Mouse (Mus musculus): ENCODE results near the gene Man2b1. TPM values are rescaled to one million over a fixed set of nuclear protein-coding genes. Genes with fewer than 3 reads are reported as not detected.

Gene Man2b1
- total and polyA plus RNA-seq, 3 experiments: 29.1 to 45.6 (median 40.7) TPM

DNA sequence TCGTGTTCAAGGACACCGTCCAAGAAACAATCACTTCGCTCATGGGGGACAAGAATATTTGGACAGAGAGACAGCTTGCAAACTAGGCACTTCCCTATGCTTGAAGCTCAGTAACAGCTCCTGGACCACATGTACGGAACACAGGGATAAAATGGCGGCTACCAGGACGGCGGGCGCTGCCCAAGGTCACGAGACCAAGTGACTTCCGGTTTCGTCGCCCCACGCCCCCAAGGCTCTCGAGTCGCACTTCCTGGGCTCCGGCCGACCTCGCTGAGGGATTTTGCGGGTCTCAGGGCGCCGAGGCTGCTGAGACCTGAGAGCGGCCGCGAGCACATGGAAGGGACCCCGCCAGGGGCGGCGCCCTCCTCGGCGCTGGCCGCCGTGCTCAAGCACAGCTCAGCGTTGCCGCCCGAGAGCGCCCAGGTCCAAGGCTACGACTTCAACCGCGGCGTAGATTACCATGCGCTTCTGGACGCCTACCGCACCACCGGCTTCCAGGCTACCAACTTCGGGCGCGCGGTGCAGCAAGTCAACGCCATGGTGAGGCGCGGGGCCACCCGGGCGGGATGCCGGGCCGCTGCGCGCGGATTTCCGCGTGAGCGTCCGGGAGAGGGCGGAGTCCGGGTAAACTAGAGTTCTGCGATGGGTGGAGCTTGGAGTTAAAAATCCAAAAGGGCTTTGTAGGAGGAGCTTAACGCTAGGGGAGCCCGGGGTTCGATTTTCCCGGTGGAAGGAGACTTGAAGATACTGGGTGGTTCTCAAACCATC lies 11.4 kb upstream of the Man2b1 start, which contains the start of gene Dhps (continued):
- TF ChIP-seq POLR2AphosphoS2 (IDR thresholded peaks at IDR 0.05; ENCODE audit: low read depth, low read length): peak; percentile 47; the same call in 1 of the 2 replicates
- TF ChIP-seq USF1 (IDR thresholded peaks at IDR 0.05; ENCODE audit: low read depth, low read length): peak; percentile 89
- peak; percentile 65 for TF ChIP-seq NRF1 (IDR thresholded peaks at IDR 0.05; ENCODE audit: low read depth, low read length)
- TF ChIP-seq TBP (conservative IDR thresholded peaks at IDR 0.05; ENCODE audit: low read depth, low read length): peak; percentile 72; the same call in 1 of the 2 replicates
- no peak for TF ChIP-seq GABPA (IDR thresholded peaks at IDR 0.05; ENCODE audit: insufficient replicate concordance, low read depth, low read length)
- TF ChIP-seq ELF1 (IDR thresholded peaks at IDR 0.05; ENCODE audit: low read depth, low read length): peak; percentile 87
- no peak for TF ChIP-seq CHD2 (IDR thresholded peaks at IDR 0.05; ENCODE audit: low read length)
- TF ChIP-seq MEF2A (IDR thresholded peaks at IDR 0.05; ENCODE audit: borderline replicate concordance, low read depth, low read length): 0 out of 2 replicates have a peak, but pooled peaks have one; percentile 12
- TF ChIP-seq JUN (IDR thresholded peaks at IDR 0.05; ENCODE audit: insufficient read depth, low read depth, low read length): no peak

GRCm38 (mm10) chr8:85072364-85072929 lies 10.6 kb upstream of the Man2b1 start:
- Histone ChIP-seq H3K9ac (ENCODE audit: insufficient read depth, low read depth) (peak overlapping the region; percentile 99), H3K36me3 (replicated peaks in 1 of 2; ENCODE audit: control insufficient read depth in 1 of 2, insufficient read depth in 1 of 2, low read length in 1 of 2) (peaks cover 44 to 60% of the 10 kb centered on the region in 2 experiments), H3K27ac (ENCODE audit: insufficient read depth, low read depth) (no peak overlapping the region; the same call in 1 of the 2 replicates), H3K4me1 (ENCODE audit: control insufficient read depth in 1 of 2, insufficient read depth in 2 of 2) (peaks cover 6 to 27% of the 10 kb centered on the region in 2 experiments), H3K4me3 (replicated peaks in 1 of 3; ENCODE audit: low read depth in 2 of 3, low read length in 2 of 3, poor library complexity in 1 of 3) (peak overlapping the region; percentile 92 to 99 (median 98)), H3K79me2 (replicated peaks; ENCODE audit: control insufficient read depth, extremely low read depth, insufficient read depth, poor library complexity, severe bottlenecking) (peaks cover 17% of the 10 kb centered on the region), H3K9me3 (replicated peaks; ENCODE audit: low read length) (no peaks in the 10 kb centered on the region), H3K4me2 (ENCODE audit: insufficient read depth, low read depth, poor library complexity, severe bottlenecking) (peak overlapping the region; percentile 76), H3K27me3 (replicated peaks) (no peaks in the 10 kb centered on the region)
- TF ChIP-seq GABPA (IDR thresholded peaks at IDR 0.05; ENCODE audit: insufficient replicate concordance, low read depth, low read length): no peak
- TF ChIP-seq NELFE (IDR thresholded peaks at IDR 0.05; ENCODE audit: low read depth, low read length): no peak
- TF ChIP-seq CHD1 (IDR thresholded peaks at IDR 0.05; ENCODE audit: low read depth, low read length): 0 out of 2 replicates have a peak, but pooled peaks have one; percentile 52
- no peak for TF ChIP-seq BHLHE40 (IDR thresholded peaks at IDR 0.05; ENCODE audit: low read depth, low read length)
- no peak for TF ChIP-seq UBTF (IDR thresholded peaks at IDR 0.05; ENCODE audit: low read depth, low read length)
- TF ChIP-seq MAX (IDR thresholded peaks at IDR 0.05; ENCODE audit: low read length): peak; percentile 74; the same call in 1 of the 2 replicates
- TF ChIP-seq JUN (IDR thresholded peaks at IDR 0.05; ENCODE audit: insufficient read depth, low read depth, low read length): no peak
- peak; percentile 92 for TF ChIP-seq MYC (IDR thresholded peaks at IDR 0.05; ENCODE audit: low read depth, low read length)
- no peak for TF ChIP-seq IRF4 (IDR thresholded peaks at IDR 0.05; ENCODE audit: low read depth, low read length)
- no peak for TF ChIP-seq EP300 (IDR thresholded peaks at IDR 0.05; ENCODE audit: low read length)
- TF ChIP-seq TCF12 (IDR thresholded peaks at IDR 0.05; ENCODE audit: low read depth, low read length): no peak
- TF ChIP-seq MAFK (IDR thresholded peaks at IDR 0.05; ENCODE audit: insufficient replicate concordance, low read length): no peak
- TF ChIP-seq SIN3A (IDR thresholded peaks at IDR 0.05; ENCODE audit: low read length): no peak; the same call in 1 of the 2 replicates
- TF ChIP-seq ZNF384 (IDR thresholded peaks at IDR 0.05; ENCODE audit: low read depth, low read length): no peak
- TF ChIP-seq PAX5 (IDR thresholded peaks at IDR 0.05; ENCODE audit: low read length): no peak
- TF ChIP-seq USF2 (conservative IDR thresholded peaks at IDR 0.05; ENCODE audit: low read depth, low read length): no peak
- TF ChIP-seq TBP (conservative IDR thresholded peaks at IDR 0.05; ENCODE audit: low read depth, low read length): no peak
- no peak for TF ChIP-seq CHD2 (IDR thresholded peaks at IDR 0.05; ENCODE audit: low read length)
- no peak for TF ChIP-seq SMC3 (IDR thresholded peaks at IDR 0.05; ENCODE audit: low read depth, low read length)
- TF ChIP-seq MEF2A (IDR thresholded peaks at IDR 0.05; ENCODE audit: borderline replicate concordance, low read depth, low read length): no peak
- TF ChIP-seq CTCF (conservative IDR thresholded peaks at IDR 0.05 in 1 of 2, IDR thresholded peaks at IDR 0.05 in 1 of 2; ENCODE audit: low read depth in 2 of 2, low read length in 2 of 2): no peak
- no peak for TF ChIP-seq MXI1 (IDR thresholded peaks at IDR 0.05; ENCODE audit: low read depth, low read length)
- no peak for TF ChIP-seq MAZ (IDR thresholded peaks at IDR 0.05; ENCODE audit: low read depth, low read length)
- no peak; the same call in 1 of the 2 replicates for TF ChIP-seq RCOR1 (conservative IDR thresholded peaks at IDR 0.05; ENCODE audit: low read depth, low read length)
- peak; percentile 47 for DNase-seq (ENCODE audit: extremely low read depth)
- dilution Hi-C loops (cut with MboI; ENCODE audit: extremely low pct_ligation_motif_present, extremely low pct_unique_long_range_greater_than_20kb, low sequenced_read_pairs): no loop called here
- in situ Hi-C loops (cut with MboI; ENCODE audit: low pct_ligation_motif_present, low pct_unique_long_range_greater_than_20kb, low sequenced_read_pairs): loop anchor here (5.0 kb wide), 1 partner anchor 100 kb away; no protein-coding TSS in a partner anchor
